Mouse (Mus musculus) kidney, postnatal 25 days (tissue): ENCODE measurements around the gene Tmbim1.
"Not testable (repeated sequence)": the region's sequence is repeated elsewhere in the genome, so short reads cannot be mapped to it uniquely, and the experiment has no call there.

Experiments
- DNase-seq, 2 experiments: peaks; one replicate each; pipeline ENCODE4 v3.0.0; 2021; ENCODE audit warnings: mixed read lengths in 2 of 2

Gene Tmbim1

DNA sequence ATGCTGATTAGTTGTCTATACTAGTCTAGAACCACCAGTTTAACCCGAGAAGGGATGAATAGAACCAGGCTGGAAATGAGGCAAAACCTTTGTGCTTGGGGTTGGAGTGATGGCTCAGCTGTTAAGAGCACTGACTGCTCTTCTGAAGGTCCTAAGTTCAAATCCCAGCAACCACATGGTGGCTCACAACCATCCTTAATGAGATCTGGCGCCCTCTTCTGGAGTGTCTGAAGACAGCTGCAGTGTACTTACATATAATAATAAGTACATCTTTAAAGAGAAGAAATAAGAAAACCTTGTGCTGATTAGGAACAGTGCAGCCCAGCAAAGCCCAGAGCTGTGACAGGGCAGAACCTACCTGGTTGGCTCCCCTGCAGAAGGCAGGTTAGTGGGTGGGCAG, 21.5 kb upstream of the Tmbim1 start:
- DNase-seq: not testable (repeated sequence)

- no peak for DNase-seq
Observed at GRCm38 (mm10) chr1:74321396-74321795, 16.0 kb upstream of the Tmbim1 start.

DNA sequence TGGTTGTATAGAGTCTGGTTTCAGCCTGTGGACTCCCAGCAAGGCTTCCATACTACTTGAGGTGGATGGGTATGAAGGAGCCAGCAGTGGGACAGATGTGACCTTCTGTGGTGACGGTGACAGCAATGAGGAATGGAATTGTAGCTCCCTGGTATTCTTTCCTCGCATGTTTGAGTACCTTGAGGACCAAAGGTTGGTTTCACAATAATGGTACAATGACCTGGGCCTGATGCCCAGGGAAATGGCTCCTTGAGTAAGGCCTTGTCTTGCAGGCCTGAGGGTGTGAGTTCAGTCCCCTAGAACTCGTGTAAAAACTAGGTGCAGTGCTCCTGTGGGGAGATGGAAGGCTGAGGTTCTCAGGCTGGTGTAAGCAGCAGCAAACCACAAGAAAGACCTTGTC, 13.3 kb upstream of the Tmbim1 start:
- peak in 1 of 2 experiments; percentile 39 for DNase-seq

GRCm38 (mm10) chr1:74316114-74316827, 10.8 kb upstream of the Tmbim1 start:
- DNase-seq: peak in 1 of 2 experiments; percentile 38

GRCm38 (mm10) chr1:74314796-74315195, 9.4 kb upstream of the Tmbim1 start:
- DNase-seq: no peak

- DNase-seq: peak; percentile 67 to 85
Observed at GRCm38 (mm10) chr1:74313049-74313692, 7.7 kb upstream of the Tmbim1 start.

GRCm38 (mm10) chr1:74309767-74310166, 4.3 kb upstream of the Tmbim1 start:
- DNase-seq: peak in 1 of 2 experiments; percentile 46

DNA sequence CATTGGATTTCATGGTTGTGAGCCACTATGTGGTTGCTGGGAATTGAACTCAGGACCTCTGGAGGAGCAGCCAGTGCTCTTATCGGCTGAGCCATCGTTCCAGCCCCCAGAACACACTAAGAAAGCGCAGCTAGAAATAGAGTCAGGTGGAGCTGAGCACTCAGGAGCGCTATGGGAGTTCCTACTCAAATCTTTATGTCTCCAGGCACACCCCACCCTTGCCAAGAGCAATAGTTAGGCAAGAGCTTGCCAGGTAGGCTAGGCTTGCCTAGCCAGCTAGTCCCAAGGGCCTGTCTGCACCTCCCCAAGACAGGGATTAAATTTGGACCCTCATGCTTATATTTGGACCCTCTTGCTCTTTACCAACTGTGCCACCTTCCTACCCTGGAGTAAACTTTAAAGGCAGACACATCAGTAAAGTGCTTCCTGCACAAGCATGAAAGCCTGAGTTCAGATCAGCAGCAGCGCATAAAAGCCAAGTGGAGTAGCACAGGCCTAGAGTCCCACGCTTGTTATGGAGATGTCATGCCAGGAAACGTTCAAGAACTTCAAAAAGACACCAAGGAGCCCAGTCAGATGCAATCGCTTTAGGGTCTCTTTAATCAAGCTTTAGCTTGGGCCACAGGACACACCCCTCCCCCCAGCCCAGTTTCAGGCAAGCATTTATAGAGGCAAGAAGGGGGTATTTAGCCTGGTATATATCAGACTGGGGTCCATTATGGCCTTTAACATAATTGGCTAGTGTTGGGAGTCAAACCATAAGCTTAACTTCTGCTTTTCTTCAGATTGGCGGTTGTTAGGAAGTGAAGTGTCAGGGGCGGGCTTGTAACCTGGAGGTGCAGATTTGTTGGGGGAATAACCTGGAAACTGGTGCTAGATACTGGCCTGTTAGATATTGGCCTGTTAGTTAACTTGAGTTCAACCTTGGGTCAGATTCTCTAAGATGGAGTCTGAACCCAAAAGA, 2.9 kb upstream of the Tmbim1 start:
- no peak for DNase-seq

- no peak for DNase-seq
Observed at GRCm38 (mm10) chr1:74307146-74307545, 1.7 kb upstream of the Tmbim1 start.

- no peak for DNase-seq
Observed at GRCm38 (mm10) chr1:74304946-74305345, 476 bp downstream of the Tmbim1 start.

GRCm38 (mm10) chr1:74304339-74304790, 1.1 kb downstream of the Tmbim1 start:
- DNase-seq: no peak

DNA sequence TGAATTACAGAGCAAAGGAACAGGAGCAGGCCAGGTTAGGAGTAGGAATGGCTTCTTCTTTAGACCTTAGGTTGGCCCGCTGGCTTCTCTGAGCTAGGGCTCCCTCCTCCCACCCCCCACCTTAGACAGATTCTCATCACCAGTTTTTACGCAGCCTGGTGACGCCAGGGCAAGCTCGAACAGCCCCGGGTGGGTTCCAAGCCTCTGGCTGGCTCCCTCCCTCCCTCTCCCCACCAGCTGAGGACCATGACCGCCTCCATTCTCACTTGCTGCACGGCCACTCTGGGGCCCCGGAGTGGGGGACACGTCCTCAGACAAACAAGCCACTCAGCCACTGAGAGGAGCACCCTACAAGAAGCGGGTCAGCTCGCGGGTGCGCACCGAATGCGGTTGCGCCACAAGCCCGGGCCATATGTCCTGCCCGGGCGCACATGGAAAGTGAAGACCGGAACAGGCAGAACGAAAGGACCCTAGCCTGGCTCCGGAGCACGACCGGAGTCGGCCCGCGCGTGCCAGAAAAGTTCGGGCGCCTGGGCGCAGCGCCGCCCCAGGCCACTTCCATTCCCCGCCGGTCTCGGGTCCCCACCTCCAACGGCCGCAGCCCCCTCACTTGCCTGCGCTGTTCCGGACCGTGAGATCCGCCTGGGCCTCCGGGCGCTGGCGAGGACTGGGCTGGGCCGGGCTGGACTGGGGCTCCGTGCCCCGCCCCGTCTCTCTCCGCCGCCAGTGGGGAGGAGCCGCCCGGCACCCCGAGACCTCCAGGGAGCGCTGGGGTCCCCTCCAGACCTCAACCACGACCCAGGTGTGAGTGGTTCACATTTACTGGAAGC, 1.7 kb downstream of the Tmbim1 start:
- DNase-seq: peak; percentile 78 to 91

DNA sequence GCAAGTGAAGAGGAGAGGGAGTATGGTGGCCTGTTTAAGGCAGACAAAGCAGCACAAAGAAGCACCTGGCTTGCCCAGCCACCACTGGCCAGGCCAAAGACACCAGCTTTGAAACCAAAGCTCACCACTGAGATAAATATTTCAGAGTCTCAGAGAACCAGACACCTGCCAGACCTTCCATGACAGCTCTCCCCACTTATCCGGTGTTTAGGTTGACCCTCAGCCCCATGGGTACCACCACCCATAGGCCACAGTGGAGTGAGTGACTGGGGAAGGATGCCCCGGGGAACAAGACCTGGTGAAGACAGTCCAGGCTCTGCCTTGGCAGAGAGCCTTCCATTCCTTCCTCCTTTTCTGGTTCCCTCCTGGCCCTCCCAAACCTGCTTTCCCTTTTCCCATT, 2.6 kb downstream of the Tmbim1 start:
- no peak for DNase-seq

DNA sequence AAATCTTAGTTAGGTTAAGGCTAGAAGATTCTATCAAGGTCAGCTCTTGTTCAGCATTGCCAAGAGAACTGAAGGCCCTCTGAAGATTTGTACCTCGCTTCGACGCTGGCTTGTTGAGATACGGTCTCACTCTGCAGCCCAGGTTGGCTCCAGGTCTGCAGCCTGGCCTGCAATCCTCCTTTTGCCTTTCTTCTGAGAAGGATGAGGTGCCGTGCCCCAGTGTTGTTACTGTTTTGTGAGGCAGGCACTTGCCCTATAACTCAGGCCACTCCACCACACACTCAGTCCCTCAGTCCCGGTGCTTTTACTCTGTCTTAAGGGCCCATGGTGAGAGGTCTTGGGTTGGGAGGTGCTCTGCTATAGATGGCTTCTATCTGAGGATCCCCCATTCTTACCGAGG, 3.2 kb downstream of the Tmbim1 start:
- no peak for DNase-seq

DNA sequence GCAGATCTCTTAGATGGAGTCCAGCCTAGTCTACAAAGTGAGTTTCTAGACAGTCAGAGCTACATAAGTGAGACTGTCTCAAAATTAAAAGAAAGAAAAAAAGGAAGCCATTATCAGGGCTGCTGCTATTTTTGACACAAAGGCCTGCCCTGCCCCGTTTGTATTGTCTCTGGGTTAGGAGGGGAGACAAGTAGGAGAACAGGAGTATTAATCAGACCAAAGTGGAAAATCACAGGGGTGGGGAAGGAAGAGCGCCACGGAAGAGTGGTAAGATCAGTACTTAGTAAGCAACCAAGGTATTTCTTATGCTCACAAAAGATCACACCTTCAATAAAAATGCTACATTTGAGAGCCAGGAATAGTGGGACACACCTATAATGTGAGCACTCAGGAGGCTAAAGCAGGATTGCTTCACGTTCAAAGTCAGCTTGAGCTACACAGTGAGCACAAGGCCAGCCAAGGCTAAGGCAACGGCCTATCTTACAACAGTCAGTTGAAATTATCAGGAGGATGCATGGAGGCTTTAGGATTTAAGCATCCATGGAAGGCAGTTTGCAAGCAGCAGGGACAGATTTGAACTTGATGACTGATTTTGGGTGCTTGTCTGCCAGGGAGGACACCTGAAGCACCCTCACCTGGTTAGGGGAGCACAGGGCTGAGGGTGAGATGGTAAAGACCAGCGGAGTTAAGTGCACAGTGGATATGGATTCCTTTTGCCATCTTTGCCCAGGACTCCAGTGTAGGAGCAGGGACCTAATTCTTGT, 4.9 kb downstream of the Tmbim1 start:
- DNase-seq: no peak

DNA sequence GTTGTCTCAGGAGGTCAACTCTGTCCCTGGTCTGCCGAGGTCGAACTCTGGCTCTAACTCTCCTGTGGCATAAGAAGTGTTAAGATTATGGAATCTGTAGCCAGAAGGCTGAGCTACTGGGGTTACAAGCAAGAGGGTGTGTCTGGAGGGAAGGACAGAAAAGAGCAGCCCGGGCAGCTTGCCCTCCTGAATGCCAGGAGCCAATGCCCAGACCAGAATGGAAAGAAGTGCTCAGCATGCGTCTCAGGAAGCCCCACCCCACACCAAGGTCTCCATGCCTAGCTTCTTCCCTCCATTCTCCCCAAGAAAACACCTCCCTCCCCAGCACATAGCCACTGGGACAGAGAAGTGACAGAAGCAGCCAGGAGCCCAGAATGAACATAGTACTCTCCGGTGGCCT, 6.4 kb downstream of the Tmbim1 start:
- no peak for DNase-seq

DNA sequence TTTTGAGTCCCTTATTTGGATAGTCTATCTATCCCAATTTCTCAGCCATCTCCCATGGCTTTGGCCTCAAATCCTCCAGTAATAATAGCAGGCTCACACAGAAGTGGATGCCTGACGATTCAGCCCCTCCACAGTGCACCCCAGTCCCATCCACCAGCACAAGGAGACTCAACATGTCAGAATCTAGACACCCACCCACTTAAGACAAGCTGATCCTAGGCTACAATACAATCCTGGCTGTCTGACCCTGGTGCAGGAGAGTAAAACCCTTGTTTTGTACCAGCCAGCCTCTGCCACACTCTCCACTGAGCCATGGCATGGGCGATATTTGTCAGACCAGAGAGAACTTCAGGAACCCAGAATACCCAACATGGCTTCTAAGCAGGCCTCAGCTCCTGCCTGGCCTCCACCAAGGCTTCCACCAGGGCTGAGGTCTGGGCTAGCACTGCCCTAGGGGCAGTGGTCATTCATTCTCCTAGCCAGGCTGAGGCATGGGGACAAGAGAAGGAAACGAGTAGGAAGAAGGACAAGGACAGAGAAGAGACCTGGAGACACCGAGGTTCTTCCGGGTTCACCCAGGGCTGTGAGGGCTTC, 7.2 kb downstream of the Tmbim1 start:
- DNase-seq: no peak

DNA sequence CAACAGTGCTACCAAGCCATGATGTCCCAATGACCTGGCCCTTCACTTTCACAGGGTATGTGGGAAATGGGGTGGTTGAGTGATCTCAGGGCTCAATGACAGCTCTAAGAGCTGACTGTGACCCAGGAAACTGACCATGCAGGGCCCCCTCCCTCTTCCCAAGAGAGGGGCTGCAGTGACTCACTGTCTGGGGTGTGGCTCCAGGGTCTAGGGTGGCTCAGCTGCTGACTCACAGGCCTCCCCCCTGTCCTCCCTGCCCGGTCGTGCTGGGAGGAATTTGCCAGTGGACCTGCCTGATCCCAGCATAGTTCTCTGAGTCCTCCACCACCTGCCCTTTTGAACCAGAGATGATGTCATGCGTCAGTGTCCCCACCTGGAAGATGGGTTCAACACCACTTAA, 8.2 kb downstream of the Tmbim1 start:
- peak in 1 of 2 experiments; percentile 75 for DNase-seq

GRCm38 (mm10) chr1:74296477-74296876, 8.9 kb downstream of the Tmbim1 start:
- no peak for DNase-seq

GRCm38 (mm10) chr1:74295456-74296171, 9.8 kb downstream of the Tmbim1 start:
- peak; percentile 86 to 94 for DNase-seq
